Mouse (Mus musculus) embryo, embryonic 11 days (tissue): Measurements from ENCODE around the gene Pxdc1.

Experiments used
- DNase-seq: peaks from one replicate; pipeline ENCODE4 v3.0.0-alpha.2; 2015

The Pxdc1 gene

DNA sequence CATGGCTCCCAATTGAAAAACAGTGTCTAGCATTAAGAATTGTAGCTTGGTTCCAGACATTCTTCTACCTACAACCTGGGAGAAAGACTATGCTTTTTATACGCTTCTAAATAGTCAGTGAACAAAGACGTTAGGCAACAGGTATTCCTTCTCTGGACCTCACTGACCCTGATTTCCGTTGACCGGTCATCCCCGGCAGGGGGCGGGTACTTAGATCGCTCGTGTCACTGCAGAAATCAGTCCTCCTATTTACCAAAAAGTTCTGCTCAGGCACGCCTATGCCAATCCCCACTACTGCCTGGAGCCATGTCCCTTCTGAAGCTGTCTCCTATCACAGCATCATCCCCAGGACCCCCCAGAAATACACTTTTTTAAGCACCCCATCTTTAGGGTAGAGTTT is at the start of gene Pxdc1:
Pxdc1 (minus strand) TSS at position 96 of the 400 bp plus-strand sequence.
- DNase-seq: peak; percentile 79

DNA sequence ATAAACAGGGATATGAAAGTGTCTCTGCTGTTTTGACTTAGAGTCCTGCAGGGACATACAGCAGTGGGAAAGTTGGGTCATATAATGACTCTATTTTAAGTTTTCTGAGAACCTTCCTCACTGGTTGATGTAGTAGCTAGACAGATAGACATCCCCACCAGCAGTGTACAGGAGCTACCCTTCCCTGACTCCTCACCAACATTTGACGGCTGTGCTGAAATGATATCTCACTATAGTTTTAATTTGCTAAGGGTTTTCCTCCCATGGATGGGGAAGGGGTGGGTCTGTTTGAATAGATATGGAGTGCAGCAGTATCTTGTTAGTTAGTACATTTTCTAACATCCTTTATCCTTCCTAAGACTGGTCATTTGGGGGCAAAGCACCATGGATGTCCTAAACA is 47.3 kb upstream of the Pxdc1 start:
- DNase-seq: no peak

DNA sequence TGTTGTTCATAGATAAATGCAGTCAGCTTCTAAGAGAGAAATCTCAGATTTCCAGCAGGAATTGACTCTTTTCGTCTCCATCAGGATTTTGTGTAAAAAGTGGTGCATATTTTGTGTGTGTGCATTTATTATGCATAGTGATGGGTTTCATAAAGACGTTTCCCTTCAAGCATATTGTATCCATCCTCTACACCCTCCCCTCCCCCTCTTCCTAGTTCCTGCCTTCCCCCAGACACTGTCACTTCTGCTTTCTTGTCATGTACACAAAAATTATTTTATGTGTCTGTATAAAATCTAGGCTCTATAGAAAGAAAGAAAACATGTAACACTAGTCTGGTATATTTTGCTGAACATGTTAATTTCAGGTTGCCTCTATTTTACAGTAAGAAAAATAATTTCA is 46.8 kb upstream of the Pxdc1 start:
- DNase-seq: no peak

DNA sequence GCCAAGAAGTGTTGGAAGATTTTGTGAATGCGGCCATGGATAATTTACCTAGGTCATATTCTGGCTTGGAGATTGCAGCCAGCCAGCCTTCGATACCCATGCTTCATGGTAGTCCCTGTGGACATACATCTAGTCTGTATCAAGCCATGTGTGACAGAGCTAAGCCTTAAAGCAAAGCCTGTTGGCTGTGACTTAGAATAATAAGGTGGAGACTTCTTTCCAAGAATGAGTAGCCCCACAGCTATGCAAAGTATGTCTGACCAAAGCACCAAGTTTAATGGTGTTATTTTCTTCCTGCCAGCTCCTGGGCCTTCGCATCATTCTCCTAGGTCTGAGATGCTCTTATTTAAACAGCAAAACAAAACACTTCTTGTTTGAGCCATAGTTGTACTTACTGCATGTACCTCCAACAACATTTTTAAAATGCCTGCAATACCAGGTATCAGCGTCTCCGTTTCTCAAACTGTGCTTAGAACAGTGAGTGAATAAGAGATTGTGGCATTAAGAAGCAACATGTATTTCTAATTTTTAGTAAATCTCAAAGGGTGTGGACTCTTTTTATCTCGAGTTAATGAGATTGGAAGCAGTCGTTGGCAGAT is 43.5 kb upstream of the Pxdc1 start:
- DNase-seq: no peak

DNA sequence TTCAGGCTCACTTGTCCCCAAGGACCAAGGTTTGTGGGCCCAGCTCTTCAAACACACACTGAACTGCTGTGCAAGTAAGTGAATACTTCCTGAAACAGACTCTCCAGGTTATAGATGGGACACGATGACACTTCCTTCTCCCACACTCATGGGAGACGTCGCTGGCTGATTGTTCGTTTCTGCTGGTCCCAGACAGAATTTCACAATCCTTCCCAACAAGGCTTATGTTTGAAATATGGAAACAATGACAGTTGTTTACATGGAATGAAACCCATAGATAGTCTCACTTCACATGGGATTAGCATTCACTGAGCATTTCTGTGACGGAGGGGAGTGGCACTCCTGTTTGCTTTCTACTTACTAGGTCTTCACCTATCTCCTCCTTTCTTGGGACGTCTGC is 39.8 kb upstream of the Pxdc1 start:
- DNase-seq: no peak

DNA sequence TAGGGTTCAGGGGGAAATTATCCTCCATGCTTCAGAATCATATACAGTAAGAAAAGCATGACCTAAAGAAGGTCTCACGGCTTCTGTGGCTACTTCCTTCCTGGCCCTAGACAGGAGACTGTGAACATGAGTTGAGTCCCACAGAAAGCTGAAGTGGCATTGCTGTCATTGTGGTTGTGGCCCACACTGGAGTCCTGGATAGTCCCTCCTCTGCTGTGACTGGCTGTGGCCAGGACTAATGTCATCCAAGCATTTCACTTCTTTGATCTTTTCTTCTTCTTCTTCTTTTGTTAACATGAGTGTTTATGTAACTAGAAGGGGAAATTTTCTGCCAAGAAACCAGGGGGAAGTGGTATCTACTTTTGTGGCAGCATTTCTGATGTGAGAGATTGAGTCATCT is 37.8 kb upstream of the Pxdc1 start:
- DNase-seq: no peak

DNA sequence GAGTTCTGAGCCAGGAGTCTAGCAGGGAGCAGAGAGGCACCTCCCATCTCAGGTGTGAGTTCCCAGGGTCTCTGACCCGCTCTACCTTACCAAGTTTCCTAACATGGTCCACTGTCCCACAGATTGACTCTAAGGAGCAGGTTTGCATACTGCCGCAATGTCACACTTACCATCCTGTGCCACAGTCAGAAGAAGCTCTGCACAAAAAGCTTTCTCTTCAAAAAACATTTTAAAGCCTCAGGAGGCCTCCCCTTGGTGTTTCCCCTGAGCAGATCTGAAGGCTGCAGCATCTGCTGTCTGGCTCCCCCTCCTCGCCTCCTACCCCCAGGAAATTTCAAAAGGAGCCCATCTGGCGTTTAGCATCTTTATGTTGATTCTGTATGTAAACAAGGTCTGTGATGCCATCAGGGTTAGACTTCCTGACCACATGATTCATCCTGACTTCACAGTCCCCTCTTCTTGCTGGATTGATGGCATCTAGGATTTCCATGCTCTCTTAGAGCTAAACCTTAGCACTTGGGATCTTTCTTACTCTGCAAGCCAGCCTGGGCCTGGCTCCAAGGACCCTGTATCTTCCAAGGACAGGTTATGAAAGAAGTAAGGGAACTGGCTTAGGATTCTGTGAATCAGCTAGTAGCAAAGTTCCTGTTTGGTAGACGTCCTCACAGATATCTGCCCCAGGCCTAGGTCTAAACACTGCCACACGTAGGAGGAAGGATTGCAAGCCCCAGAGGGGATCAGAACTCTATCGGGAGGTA is 31.9 kb upstream of the Pxdc1 start:
- DNase-seq: no peak

DNA sequence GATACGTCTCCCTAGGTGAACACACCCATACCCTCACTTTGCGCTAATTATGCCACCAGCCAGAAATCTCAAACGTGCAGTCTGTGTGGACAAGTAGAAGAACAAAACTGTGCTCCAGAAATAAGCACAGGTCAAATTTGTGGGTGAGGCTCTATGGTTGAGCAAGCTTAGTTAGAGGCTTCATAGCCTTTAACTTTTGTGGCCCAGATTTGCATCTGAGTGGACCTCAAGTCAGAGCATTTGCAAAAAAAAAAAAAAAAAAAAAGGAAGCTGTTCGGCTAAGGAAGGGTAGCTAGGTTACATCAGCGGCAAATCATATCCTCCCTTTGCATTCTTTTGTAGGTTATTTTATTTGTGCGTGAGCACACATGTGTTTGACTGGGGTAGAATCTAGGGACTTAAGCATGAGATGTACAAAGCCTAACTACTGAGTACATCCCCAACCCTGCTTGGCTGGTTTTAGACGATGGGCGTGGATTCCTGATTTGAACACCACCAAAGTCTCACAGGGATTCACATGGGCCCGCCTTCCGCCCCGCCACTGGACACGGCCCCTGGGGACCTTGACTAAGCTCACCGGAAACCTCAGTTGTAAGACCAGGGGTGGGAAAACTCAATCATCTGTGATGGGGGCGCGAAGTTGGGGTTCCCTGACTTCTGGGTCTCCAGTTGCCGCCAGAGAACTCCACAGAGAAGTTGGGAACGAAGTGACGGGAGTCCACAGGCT is 30.6 kb upstream of the Pxdc1 start:
- DNase-seq: no peak

DNA sequence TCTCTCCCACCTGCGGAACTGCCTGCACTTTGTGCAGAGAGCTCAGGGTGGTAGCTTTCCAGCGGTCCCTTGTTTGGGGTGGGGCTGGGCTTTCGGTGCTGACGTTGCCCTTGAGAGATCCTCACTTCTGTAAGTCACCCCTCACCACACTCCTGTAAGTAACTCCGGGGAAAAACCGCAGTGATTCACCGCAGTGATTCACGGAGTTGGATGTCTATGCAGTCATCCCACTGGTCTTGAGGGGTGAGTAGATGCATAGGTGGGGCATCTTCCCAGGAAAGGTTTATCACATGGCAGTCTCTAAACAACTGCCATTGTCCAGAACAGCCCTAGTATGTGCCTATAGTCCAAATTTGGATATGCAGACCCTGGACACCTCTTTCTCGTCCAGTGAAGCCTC is 30.0 kb upstream of the Pxdc1 start:
- DNase-seq: no peak

DNA sequence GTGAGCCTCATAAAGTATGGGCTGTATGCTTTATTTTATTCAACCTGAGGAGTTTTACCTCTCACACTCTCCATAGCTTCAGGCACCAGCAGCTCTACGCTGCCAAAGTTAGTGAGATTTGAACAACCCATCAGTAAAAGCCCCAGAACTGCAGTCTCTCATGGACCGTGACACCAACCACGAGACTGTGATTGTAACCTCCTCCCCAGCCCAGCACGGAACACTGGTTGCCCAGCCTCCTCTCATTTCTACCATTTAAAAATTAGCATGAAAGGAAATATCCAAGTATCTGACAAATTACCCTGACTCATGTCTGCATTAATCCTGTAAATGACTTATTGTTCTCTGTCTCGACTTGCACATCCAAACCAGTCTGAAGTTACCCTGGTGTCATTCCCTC is 23.2 kb upstream of the Pxdc1 start:
- DNase-seq: no peak

DNA sequence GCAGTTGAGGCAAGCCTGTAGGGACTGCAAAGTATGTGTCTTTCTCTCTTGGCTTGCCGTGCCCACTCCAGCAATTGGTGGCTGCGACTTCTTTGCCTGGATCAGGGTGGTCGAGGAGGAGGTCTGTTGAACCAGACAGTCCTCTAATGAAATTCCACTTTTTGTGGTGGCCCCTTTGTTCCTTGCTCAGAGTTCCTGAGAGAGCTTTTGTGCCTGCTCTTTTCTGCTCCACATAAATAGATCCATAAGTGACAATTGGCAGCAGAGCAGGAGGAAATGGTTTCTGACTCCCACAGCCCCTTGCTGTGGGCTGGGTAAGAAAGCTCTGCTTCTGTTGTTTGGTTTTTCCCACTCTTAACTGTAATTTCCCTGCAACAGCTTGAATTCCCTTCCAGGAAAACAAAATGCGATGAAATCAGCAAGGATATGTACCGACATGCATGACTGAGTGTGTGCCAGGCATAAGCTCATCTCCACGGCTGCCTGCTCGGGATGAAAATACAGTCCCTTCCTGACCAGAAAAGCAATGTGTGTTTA is 22.6 kb upstream of the Pxdc1 start:
- peak; percentile 32 for DNase-seq

DNA sequence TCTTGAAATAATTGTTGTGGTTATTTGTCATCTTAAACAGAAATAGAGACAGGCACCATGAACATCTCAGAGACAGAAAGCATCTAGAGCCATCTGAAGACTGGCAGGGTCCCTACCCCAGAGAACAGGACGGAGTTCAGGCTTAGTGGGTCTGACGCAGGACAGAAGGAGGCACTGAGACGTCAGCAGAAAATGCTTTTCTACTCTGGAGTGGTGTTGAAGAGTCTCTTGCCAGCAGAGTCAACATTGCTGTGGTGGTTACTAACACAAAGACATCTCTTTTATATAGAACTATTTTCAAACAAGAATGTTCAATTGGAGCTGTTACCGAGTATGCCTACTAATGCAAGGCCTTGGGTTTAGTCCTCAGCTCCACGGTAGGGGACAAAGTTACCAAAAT is 20.1 kb upstream of the Pxdc1 start:
- no peak for DNase-seq

DNA sequence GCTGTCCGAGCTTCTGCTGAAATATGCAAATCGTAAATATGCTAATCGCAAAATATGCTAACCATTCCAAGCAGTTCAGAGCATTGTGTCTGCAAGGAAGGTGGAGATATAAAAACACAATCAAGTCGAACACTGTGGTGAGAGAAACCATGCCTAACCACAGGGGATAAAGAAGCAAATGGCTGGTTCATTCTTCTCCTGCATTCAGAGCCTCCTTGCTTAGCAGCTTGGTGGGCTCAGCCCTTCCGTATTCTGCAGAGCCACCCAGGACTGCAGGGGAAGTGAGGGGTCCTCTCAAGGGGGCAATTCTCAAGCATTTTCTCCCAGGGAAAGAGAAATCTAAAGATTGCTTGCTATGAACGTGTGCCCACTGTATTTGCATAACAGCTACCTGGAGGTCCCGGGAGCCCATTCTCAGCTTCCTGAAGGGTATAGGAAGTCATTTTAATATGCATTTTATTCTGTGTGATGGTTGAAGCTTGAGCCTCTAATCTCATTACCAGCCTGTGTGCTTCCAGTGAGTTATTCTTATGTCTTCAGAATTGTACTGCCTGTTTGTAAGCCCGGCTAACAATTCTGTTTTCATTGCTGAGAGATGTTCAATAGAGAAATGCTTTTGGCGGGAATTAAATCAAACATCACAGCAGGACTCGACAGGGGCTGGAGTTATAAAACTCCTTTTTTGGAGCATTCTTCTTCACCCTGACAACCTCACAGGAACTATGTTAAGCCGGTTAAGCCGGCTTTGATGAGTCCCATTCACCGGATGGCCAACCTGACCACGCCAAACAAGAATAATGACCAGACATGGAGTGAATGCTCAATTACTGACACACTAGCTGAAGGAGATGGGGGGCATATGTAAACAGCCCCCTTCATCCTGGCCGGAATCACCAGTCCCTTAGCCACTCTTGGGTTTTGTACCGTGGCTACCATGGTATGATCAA is 16.9 kb upstream of the Pxdc1 start:
- peak; percentile 13 for DNase-seq

DNA sequence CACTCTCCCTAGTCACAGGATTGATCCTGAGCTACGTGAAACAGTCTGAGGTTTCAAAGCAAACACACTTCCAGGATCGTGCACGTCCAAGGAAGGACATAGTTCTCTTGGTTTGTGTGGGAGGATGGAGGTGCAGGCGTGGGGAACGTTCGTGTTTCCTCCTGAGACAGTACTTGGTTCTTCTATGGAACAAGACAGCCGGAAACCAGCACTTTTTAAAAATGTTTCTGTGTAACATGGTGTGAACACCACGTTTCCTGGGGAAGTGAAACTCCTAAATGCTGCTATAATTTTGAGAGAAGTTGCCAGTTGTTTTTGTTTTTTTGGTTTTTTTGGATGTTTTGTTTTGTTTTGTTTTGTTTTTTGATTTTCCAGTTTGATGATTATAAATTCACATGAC is 13.9 kb upstream of the Pxdc1 start:
- no peak for DNase-seq

DNA sequence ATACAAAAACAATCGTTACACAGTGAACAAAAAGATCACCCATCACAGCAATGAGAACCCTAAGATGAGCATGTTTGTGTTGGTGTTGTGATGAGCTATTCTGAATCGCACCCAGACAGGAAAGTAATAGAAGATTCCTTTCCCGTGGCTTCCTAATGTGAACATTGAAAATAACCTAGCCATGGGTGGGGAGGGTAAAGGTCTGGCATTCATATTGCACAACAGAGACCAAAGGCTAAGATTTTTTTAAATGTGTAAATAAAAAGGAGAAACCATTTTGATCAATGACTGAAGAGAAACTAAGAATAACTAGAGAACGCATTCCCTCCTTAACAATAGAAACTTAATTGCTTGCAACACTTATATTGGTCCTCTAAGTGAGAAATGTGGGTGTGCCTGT is 11.8 kb upstream of the Pxdc1 start:
- DNase-seq: no peak

DNA sequence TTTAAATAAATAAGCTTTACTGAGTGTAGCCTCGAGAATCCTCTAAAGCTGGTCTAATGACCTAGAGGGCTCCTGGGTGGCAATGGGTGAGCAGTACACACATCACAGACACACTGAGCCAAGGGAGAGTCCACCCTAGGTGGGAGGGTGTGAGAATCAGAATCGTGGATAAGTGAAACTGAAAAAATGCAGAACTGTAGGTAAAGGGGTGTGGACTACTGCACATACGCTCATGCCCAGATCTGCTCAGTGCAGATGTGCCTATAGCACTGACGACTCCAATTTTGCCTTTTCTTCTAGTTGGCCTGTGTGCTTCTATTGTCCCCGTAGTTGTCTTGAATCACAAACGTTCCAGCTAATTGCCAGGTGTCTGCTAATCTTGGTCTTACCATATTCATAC is 10.5 kb upstream of the Pxdc1 start:
- no peak for DNase-seq

DNA sequence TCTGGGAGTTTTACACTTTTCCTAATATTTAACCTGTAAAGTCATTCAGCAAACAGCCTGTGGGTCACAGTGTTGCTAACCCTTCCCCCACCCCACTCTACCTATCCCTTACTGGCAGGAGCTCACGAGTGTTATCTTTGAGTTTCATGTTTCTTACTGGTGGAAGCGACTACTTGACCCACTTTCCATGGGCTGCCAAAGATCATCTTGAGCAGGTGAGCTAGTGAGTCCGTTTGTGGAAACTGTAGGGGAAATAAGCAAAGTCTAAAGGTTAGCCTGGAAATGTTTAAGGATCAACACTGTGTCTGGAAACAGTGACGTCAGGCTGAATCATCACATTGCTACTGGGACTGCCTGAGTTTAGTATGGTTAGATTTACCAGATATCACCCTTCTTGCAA is 6.2 kb upstream of the Pxdc1 start:
- DNase-seq: no peak

DNA sequence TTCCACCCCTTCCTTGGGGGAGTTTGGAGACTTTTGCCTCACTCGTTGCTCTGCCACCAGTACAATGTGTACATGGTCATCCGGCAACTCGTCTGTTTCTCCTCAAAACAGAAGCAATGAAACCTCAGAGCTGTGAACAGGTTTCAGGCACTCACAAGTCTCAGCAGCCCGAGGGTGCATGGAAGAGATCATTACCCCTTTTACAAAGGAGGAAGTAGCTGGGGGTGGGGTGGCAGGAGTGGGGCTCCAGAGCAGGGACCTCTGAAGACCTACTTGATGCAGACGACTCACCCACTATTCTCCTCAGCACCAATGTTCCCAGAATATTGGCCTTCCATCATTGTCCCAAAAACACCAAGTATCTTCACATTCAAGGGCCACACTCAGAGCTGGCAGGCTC is 3.1 kb upstream of the Pxdc1 start:
- no peak for DNase-seq

DNA sequence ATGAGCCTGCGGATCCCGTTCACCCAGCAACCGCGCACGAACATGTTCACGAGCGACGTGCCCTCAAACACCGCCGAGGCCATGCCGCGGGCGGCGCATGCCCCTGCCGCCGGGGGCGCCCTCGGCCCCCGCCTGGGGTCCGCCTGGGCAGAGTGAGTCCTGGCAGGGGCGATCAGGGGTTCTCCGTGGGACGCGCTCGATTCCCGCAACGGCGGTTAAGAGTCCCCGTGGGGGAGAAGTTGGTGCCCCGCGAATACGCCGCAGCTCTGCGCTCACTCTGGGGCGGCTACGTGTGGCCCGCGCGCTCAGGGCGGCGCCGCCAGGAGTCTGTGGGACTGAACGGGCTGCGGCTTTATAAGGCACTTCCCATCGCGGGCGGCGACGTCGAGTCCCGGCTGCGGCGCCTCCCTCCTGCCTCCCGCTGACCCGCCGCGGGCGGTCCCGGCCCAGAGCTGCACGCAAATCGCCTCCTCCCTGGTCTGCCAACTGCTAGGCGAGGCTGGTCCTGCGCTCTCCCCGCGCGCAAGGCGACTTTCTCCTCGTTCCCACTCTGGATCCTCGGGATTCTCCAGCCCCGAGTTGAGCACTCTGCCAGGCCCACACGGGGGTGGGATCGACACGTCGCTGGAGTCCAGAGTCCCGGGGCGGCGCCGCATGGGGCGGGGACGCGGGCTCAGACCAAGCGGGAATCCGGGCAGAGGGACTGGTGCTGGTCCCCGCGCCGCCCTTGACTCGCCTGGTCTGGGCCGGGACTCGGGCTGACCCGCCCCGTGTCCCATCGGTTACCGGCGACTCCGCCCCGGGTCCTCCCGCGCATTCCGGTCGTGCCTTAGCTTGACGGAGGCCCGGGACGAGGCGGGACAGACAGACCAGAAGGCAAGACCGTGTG is 689 bp downstream of the Pxdc1 start:
- peak; percentile 74 for DNase-seq

DNA sequence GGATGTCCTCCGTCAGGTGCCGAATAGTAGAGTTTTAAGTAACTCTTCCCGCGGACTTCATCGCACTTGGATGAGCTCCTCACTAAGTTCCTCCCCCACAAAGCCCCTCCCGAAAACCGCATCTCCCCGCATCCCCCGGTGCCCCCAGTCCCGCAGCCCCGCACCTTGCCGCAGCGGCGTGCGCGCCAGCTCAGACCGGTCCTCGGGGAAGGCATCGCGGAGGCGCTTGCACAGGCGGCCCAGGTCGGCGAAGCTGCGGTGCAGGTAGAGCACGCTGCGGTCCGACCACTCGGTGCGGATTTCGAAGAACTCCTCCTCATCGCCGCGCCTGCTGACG is 1.3 kb downstream of the Pxdc1 start:
- no peak for DNase-seq

DNA sequence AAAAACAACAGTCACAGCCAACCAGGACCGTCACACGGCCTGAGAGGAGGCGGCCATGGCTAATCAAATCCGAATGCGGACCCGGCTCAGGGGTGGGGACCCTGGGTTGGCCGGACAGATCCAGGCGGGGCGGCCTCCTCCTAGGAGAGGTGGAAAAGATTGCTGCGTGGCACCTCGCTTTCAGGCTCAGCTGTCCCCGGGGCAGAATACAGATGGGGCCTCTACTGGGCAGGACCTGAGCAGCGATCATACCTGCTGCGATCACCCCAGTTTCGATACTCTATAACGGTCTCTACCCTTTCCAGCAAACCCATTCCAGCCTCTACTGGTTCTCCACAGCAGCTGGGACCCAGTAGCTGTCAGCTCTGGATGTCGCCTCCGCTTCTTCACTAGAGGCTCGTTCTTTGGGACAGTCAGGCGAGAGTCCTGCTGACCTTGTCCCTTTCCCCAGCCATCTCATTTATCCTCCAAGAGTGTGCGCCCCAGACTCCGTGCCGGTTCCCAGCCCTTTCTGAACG is 1.8 kb downstream of the Pxdc1 start:
- peak; percentile 59 for DNase-seq

DNA sequence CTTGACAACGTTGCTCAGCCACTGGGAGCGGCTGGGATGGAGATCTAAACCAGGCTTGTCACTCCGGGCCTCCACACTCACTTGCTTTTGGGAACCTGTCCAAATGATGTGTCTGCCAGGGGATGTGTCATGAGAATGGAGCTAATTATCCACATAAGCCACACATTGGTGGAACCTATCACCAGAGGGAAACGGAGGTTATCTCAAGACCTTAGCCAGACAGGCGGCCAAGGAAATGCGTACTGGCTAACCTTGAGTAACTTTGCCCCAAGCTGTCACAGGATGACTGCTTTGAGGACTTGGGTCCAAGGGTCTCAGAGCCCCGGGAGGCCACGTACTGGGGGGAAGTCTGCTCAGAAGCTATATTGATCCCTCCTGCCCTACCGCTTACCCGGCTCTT is 2.3 kb downstream of the Pxdc1 start:
- DNase-seq: no peak
